Mouse (Mus musculus) spleen, adult 2 months (tissue): ENCODE results near the gene Rcor1.

Source experiments
- CTCF ChIP-seq: fragments of 200-500 bp; IDR thresholded peaks from 2 replicates; pipeline ENCODE4 v1.5.1; 2011; ENCODE audit warnings: mild to moderate bottlenecking, inconsistent platforms; ENCODE audit not compliant: insufficient read depth, insufficient read length, insufficient replicate concordance; ENCODE audit errors: extremely low read depth
- POLR2A ChIP-seq: fragments of 200-500 bp; IDR thresholded peaks from 2 replicates; pipeline ENCODE4 v1.6.1; 2011; ENCODE audit warnings: low read depth, low read length, inconsistent platforms

DNA sequence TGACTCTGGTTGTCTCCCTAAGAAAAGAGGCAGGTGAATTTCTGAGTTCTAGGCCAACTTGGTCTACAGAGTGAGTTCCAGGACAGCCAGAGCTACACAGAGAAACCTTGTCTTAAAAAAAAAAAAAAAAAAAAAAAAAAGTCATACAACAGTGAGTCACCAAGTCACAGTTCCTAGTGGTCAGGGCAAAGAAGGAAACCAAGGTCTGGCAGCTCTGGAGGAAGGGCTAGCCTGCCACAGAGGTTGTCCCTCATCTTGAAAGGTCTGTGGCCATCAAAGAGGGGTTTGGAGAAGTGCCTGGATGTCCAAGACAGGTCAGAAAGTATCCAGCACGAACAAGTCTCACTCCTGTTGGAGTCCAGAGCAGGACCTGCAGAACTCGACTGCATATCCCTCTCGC is 22.3 kb upstream of the Rcor1 start:
- no peak for TF ChIP-seq POLR2A
- TF ChIP-seq CTCF: no peak
